Mouse (Mus musculus) cortical plate, adult 2 months (tissue): ENCODE measurements around the gene Lyl1.

Experiments used
- CTCF ChIP-seq: fragments of 200-500 bp; IDR thresholded peaks from 2 replicates; pipeline ENCODE4 v1.5.1; 2011; ENCODE audit warnings: mild to moderate bottlenecking, control low read depth, low read length; ENCODE audit not compliant: insufficient read depth; ENCODE audit errors: extremely low read depth
- POLR2A ChIP-seq: fragments of 200-500 bp; IDR thresholded peaks from 2 replicates; pipeline ENCODE4 v1.6.1; 2011; ENCODE audit warnings: mild to moderate bottlenecking, low read length, control low read depth; ENCODE audit not compliant: insufficient read depth; ENCODE audit errors: extremely low read depth

DNA sequence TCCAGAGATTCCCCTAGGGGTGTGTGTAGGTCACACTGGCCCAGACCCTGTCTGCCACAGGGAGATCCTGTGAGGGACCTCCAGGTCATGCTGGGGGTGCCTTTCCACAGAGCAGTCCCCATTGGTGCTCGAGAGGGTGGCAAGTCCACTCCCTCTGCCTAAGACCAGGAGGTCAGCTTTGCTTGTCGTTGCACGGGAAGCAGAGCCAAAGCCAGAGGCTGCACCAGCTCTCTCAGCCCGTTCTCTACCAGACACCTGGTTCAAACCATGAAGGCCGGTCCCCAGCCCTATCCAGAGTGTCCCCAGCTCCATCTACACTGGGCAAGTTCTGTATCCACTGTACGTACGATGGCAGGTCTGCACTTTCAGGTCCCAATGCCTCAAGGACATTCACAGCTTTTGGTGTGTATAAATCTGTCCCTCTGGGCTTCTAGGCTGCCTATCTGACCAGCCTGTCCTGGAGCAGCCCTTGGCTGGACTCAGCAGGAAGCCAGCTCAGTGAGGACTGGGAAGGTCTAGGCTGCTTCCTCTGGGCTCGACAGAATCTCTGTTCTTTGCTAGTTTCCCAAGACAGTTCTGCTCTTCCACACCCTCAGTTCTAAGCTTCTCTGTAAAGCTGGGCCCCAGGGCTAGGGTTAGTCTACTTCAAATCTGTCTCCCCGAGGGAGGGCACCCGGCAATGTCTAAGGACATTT lies 24.1 kb downstream of the Lyl1 start:
- no peak for TF ChIP-seq POLR2A
- no peak for TF ChIP-seq CTCF
